36 mouse cellular contexts compared by ENCODE assay signal in genomic region chr7:19245083-19245482, GRCm38 (mm10). TPM values are rescaled to one million over a fixed set of nuclear protein-coding genes. Genes with fewer than 3 reads are reported as not detected.
DNase-seq lines count a peak whose midpoint lies in the region; ATAC-seq and TF ChIP-seq lines count a peak whose summit lies in the region.
"Had no signal": no experiment of that assay in that cellular context is flagged by ENCODE, and none has a peak within 500 bp of the region (broad histone marks: within the 10 kb centered on the region; RNA-seq: fewer than 3 reads in every experiment).

No protein-coding gene starts in this region.

- peak; percentile 57 to 83 for DNase-seq in adrenal gland, adult (ENCODE audit: inconsistent age in 2 of 2, low spot score in 1 of 2)
- DNase-seq in adrenal gland, adult 18-20 months (ENCODE audit: low spot score in 2 of 2): no peak
- no peak for DNase-seq in layer of hippocampus, adult 2 months (ENCODE audit: low spot score in 2 of 2)
- DNase-seq in layer of hippocampus, adult 11-12 months (ENCODE audit: low spot score): no peak
- no peak for DNase-seq in midbrain, embryonic 14.5 days
- no peak for DNase-seq in thymus, postnatal 36 days
- DNase-seq in kidney, adult 9 months: no peak
- DNase-seq: cerebellum, adult 2 months; cerebellum, postnatal 14 days; forebrain, postnatal 0 days; gastrocnemius, postnatal 10 days; heart, adult 18-20 months; heart, postnatal 4 days; kidney, postnatal 14 days; left cerebral cortex, postnatal 4 days; lung, adult 2 months; lung, postnatal 10 days; right cerebral cortex, postnatal 25 days; thymus, postnatal 14 days had no signal

- H3K27ac ChIP-seq in layer of hippocampus, adult 2 months: 0 out of 2 replicates have a peak overlapping the region, but pooled peaks have one; percentile 43
- no peak overlapping the region for H3K27ac ChIP-seq in midbrain, embryonic 13.5 days
- no peak overlapping the region for H3K27ac ChIP-seq in midbrain, embryonic 14.5 days (replicated peaks; ENCODE audit: low read depth, low read length)
- H3K27ac ChIP-seq: embryonic facial prominence, embryonic 10.5 days; embryonic facial prominence, embryonic 15.5 days; forebrain, embryonic 12.5 days; hindbrain, embryonic 13.5 days; macrophage; midbrain, embryonic 15.5 days had no signal

- no peak overlapping the region for H3K9ac ChIP-seq in midbrain, embryonic 13.5 days (replicated peaks)
- H3K9ac ChIP-seq in midbrain, embryonic 14.5 days (replicated peaks; ENCODE audit: low read length): no peak overlapping the region
- H3K9ac ChIP-seq: embryonic facial prominence, embryonic 15.5 days; forebrain, embryonic 12.5 days; forebrain, postnatal 0 days; hindbrain, embryonic 13.5 days; midbrain, embryonic 15.5 days had no signal

- H3K9me3 ChIP-seq in midbrain, embryonic 13.5 days: no peaks in the 10 kb centered on the region
- H3K9me3 ChIP-seq in midbrain, embryonic 14.5 days (ENCODE audit: control insufficient read depth, low read length): no peaks in the 10 kb centered on the region
- H3K9me3 ChIP-seq: embryonic facial prominence, embryonic 10.5 days; embryonic facial prominence, embryonic 15.5 days; forebrain, embryonic 12.5 days; hindbrain, embryonic 13.5 days; midbrain, embryonic 15.5 days had no signal

- H3K4me1 ChIP-seq in midbrain, embryonic 13.5 days (replicated peaks): no peaks in the 10 kb centered on the region
- H3K4me1 ChIP-seq in midbrain, embryonic 14.5 days (ENCODE audit: control insufficient read depth, insufficient read depth, low read length): no peaks in the 10 kb centered on the region
- H3K4me1 ChIP-seq: embryonic facial prominence, embryonic 10.5 days; embryonic facial prominence, embryonic 15.5 days; forebrain, embryonic 12.5 days; midbrain, embryonic 15.5 days had no signal

- TF ChIP-seq CTCF in layer of hippocampus, adult 2 months (conservative IDR thresholded peaks at IDR 0.05): no peak

- WGBS in midbrain, embryonic 13.5 days: 96% methylated on average over 3 of the region's 3 CpGs
- WGBS in midbrain, embryonic 14.5 days: 100% methylated on average over 3 of the region's 3 CpGs

- no peak overlapping the region for H3K4me3 ChIP-seq in layer of hippocampus, adult 2 months
- no peak overlapping the region for H3K4me3 ChIP-seq in midbrain, embryonic 13.5 days (replicated peaks)
- no peak overlapping the region for H3K4me3 ChIP-seq in midbrain, embryonic 14.5 days (replicated peaks; ENCODE audit: low read depth, low read length)
- H3K4me3 ChIP-seq: embryonic facial prominence, embryonic 10.5 days; embryonic facial prominence, embryonic 15.5 days; forebrain, embryonic 12.5 days; hindbrain, embryonic 13.5 days; midbrain, embryonic 15.5 days had no signal

- no peaks in the 10 kb centered on the region for H3K27me3 ChIP-seq in midbrain, embryonic 13.5 days
- no peaks in the 10 kb centered on the region for H3K27me3 ChIP-seq in midbrain, embryonic 14.5 days (ENCODE audit: control insufficient read depth, insufficient read depth, low read length)
- H3K27me3 ChIP-seq: embryonic facial prominence, embryonic 15.5 days; forebrain, embryonic 12.5 days; hindbrain, embryonic 13.5 days; midbrain, embryonic 15.5 days; Patski had no signal

- ATAC-seq in midbrain, embryonic 13.5 days: 0 out of 2 replicates have a peak, but pooled peaks have one; percentile 21
- no peak for ATAC-seq in midbrain, embryonic 14.5 days (ENCODE audit: low FRiP score, low TSS enrichment)
- ATAC-seq: forebrain, postnatal 0 days; intestine, postnatal 0 days; midbrain, embryonic 15.5 days; Patski had no signal

- no peak overlapping the region for H3K4me2 ChIP-seq in midbrain, embryonic 13.5 days (replicated peaks)
- no peak overlapping the region for H3K4me2 ChIP-seq in midbrain, embryonic 14.5 days (ENCODE audit: low read length)
- H3K4me2 ChIP-seq: embryonic facial prominence, embryonic 15.5 days; forebrain, embryonic 12.5 days; heart, embryonic 11.5 days; hindbrain, embryonic 13.5 days; midbrain, embryonic 15.5 days had no signal

- H3K36me3 ChIP-seq in midbrain, embryonic 13.5 days: peaks cover 41% of the 10 kb centered on the region
- peaks cover 19% of the 10 kb centered on the region for H3K36me3 ChIP-seq in midbrain, embryonic 14.5 days (ENCODE audit: control insufficient read depth, insufficient read depth, low read length)

RNA-seq across cellular contexts. Expression of gene Opa3, which starts 16.9 kb away (rescaled TPM):
- total RNA-seq in adrenal gland, adult 18-20 months (2021): 10 to 100 TPM; 40.8 to 56.7 TPM
- 10 to 100 TPM; 37.4 to 38.7 TPM for total RNA-seq in layer of hippocampus, adult 2 months (2021)
- polyA plus RNA-seq in midbrain, embryonic 13.5 days (2015; fragmentation: Nextera tagmentation; extraction: Ambion mirVana): 39.4 and 40.5 TPM in 2 replicates
- 33.2 and 35.0 TPM in 2 replicates for polyA plus RNA-seq in midbrain, embryonic 14.5 days (2014; fragmentation: Nextera tagmentation; extraction: Ambion mirVana)

RNA-seq across cellular contexts. Expression of gene Vasp, which starts 26.5 kb away (rescaled TPM):
- total RNA-seq in adrenal gland, adult 18-20 months (2021): 10 to 100 TPM; 42.9 to 56.4 TPM
- total RNA-seq in layer of hippocampus, adult 2 months (2021): 10 to 100 TPM; 15.7 to 17.1 TPM
- 28.6 and 38.0 TPM in 2 replicates for polyA plus RNA-seq in midbrain, embryonic 13.5 days (2015; fragmentation: Nextera tagmentation; extraction: Ambion mirVana)
- polyA plus RNA-seq in midbrain, embryonic 14.5 days (2014; fragmentation: Nextera tagmentation; extraction: Ambion mirVana): 28.9 and 29.1 TPM in 2 replicates

RNA-seq across cellular contexts. Expression of gene Gpr4, which starts 32.7 kb away (rescaled TPM):
- total RNA-seq in adrenal gland, adult 18-20 months (2021): 10 to 100 TPM in 1 of 2 experiments, 1 to 10 TPM in 1; 7.7 to 17.3 TPM
- total RNA-seq in layer of hippocampus, adult 2 months (2021): 1 to 10 TPM; 1.6 to 2.5 TPM
- polyA plus RNA-seq in midbrain, embryonic 13.5 days (2015; fragmentation: Nextera tagmentation; extraction: Ambion mirVana): 1.8 and 1.9 TPM in 2 replicates
- 1.8 and 2.5 TPM in 2 replicates for polyA plus RNA-seq in midbrain, embryonic 14.5 days (2014; fragmentation: Nextera tagmentation; extraction: Ambion mirVana)
- total RNA-seq: megakaryocyte-erythroid progenitor cell, adult 5-6 weeks; neutrophil, adult 5-6 weeks had no signal

RNA-seq across cellular contexts. Expression of gene Ppm1n, which starts 34.8 kb away (rescaled TPM):
- total RNA-seq in adrenal gland, adult 18-20 months (2021): not detected
- total RNA-seq in layer of hippocampus, adult 2 months (2021): not detected
- polyA plus RNA-seq in midbrain, embryonic 13.5 days (2015; fragmentation: Nextera tagmentation; extraction: Ambion mirVana): 0.34 and 0.88 TPM in 2 replicates
- 0.62 and 1.2 TPM in 2 replicates for polyA plus RNA-seq in midbrain, embryonic 14.5 days (2014; fragmentation: Nextera tagmentation; extraction: Ambion mirVana)
- total RNA-seq: gastrocnemius, postnatal 10 days; heart, adult 18-20 months; layer of hippocampus, adult 18-20 months; megakaryocyte-erythroid progenitor cell, adult 5-6 weeks; MEL; neutrophil, adult 5-6 weeks had no signal
- polyA plus RNA-seq: embryonic facial prominence, embryonic 10.5 days; kidney, embryonic 14.5 days; limb, embryonic 14.5 days; macrophage; neural tube, embryonic 11.5 days had no signal

RNA-seq across cellular contexts. Expression of gene Rtn2, which starts 37.3 kb away (rescaled TPM):
- total RNA-seq in adrenal gland, adult 18-20 months (2021): 1 to 10 TPM; 5.0 to 8.6 TPM
- 10 to 100 TPM; 90.3 to 92.7 TPM for total RNA-seq in layer of hippocampus, adult 2 months (2021)
- 97.4 and 102 TPM in 2 replicates for polyA plus RNA-seq in midbrain, embryonic 13.5 days (2015; fragmentation: Nextera tagmentation; extraction: Ambion mirVana)
- polyA plus RNA-seq in midbrain, embryonic 14.5 days (2014; fragmentation: Nextera tagmentation; extraction: Ambion mirVana): 100.0 and 101 TPM in 2 replicates
- total RNA-seq: megakaryocyte-erythroid progenitor cell, adult 5-6 weeks; neutrophil, adult 5-6 weeks had no signal

Comparison
In these comparisons a context has a peak if more than half of its experiments do, and no peak if none do; other contexts are left out.
1. DNase-seq: peak in adrenal gland, adult (2 of 2); none in adrenal gland, adult 18-20 months (0 of 2), layer of hippocampus, adult 2 months (0 of 2), layer of hippocampus, adult 11-12 months (single experiment), midbrain, embryonic 14.5 days (single experiment), thymus, postnatal 36 days (0 of 2) and kidney, adult 9 months (single experiment).